Mouse (Mus musculus) lung, postnatal 0 days (tissue): ENCODE measurements around the gene Lmtk3.

ENCODE experiments used
- CTCF ChIP-seq: IDR thresholded peaks from 2 replicates; pipeline ENCODE4 v1.5.1; 2016; ENCODE audit warnings: antibody characterized with exemption, mild to moderate bottlenecking
- EP300 ChIP-seq: IDR thresholded peaks from 2 replicates; pipeline ENCODE4 v1.6.1; 2016; ENCODE audit warnings: antibody characterized with exemption, mild to moderate bottlenecking, control low read depth

DNA sequence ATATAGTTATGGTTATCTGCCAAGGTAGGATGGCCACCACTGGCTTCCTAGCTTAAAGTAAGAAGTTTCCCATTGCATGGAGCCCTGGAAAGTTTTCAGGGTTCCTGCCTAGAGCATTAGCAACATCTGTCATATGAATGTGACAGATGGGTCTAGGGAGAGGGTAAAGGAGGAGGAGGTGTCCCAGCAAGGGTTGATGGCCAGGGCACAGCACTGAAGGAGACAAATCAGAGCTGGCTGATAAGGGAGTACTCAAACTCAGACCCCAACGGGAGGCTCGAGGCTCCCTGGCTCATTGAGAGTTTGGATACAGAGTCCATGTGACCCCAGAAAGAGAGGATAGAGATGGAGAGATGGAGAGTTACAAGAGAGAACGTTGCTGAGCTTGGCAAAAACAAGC lies 67.1 kb downstream of the Lmtk3 start:
- no peak for TF ChIP-seq CTCF
- no peak for TF ChIP-seq EP300
